Mouse (Mus musculus): ENCODE measurements around the gene Cbr2.

DNA sequence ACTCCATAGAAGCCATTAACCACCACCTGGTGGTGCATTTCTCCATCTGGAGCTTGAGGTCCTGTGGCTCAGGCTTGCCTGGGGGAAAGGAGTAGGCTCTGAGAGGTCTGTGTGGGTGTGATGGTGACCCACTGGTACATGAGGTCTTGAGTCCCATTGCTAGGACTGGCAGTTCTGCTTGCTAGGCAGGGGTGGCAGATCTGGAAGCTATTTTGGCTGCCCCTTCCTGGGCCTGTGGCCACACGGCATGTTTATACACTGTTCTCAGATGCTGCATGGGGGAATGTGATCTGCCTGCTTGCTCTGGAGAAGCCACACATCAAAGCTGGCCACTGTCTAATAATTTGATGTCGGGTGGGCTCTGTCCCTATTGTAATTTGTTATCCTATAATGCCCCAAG lies 47.8 kb downstream of the Cbr2 start:
- no peak for TF ChIP-seq POLR2A (IDR thresholded peaks at IDR 0.05; ENCODE audit: borderline replicate concordance, extremely low read depth, insufficient read depth, insufficient read length, poor library complexity, severe bottlenecking)
- TF ChIP-seq CTCF (IDR thresholded peaks at IDR 0.05; ENCODE audit: borderline replicate concordance, extremely low read depth, insufficient read depth, insufficient read length), result no peak

Measured in brain, embryonic 14.5 days (tissue).